Mouse (Mus musculus) 3T3-L1 (cell line): ENCODE data around the gene Metap2.
A peak's percentile ranks its signal among the peaks of the same experiment; 100 is the strongest.

ENCODE experiments used
- DNase-seq: peaks from one replicate; pipeline ENCODE4 v3.0.0-alpha.2; 2015; ENCODE audit warnings: low read depth, low spot score

The Metap2 gene

DNA sequence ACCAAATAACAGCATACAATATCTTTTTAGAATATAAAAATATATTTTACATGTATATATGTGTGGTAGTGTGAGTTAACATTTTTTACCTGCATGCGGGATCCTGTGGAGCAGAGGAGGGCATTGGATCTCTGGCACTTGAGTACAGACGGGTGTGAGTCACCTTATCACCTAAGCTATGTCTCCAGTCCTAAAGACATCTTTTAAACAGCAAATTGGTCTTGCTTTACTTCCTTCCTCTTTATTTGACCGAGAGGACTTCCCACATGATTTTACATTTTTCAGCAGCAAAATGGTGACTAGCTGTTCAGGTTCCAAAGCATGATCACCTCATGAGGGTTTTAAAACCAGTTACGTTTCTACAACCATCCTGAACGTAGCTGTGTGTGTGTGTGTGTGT lies 14.4 kb upstream of the Metap2 start:
- DNase-seq = no peak

DNA sequence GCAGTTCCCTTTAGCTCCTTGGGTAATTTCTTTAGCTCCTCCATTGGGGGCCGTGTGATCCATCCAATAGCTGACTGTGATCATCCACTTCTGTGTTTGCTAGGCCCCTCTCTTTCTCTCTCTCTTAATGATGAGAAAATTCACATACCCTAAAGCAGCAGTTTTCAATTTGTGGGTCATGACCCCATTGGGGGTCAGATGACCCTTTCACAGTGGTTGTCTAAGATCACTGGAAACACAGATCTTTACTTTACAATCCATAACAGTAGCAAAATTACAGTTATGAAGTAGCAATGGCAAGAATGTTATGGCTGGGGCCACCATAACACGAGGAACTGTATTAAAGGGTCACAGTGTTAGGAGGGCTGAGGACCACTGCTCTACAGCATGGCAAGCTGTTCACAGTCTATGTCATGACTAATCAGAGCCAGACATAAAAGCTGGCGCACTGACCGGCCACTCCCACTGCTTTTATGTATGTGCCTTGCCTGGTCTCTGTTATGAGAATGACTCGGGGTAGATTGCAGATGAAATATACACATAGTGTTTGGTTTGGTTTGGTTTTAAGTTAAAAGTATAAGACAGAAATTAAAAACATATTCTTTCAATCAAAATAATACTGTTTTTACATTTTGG lies 13.0 kb upstream of the Metap2 start:
- peak; percentile 53 for DNase-seq

DNA sequence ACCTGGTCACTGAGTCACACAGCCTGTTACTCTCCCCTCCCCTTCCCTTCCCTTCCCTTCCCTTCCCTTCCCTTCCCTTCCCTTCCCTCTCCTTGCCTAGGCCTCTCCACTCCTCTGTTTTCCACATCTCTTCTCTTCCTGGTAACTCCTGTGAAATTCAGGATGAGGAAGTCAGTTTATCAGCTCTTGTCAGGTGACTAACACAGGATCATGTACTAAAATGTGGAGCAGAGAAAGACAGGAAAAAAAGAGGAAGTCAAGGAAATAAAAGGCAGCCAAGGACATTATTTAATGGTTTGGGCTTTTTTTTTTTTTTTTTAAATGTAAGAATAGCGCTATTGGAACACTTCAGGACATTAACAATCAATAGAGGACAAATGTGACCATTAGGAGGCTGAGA lies 12.1 kb upstream of the Metap2 start:
- DNase-seq = no peak

DNA sequence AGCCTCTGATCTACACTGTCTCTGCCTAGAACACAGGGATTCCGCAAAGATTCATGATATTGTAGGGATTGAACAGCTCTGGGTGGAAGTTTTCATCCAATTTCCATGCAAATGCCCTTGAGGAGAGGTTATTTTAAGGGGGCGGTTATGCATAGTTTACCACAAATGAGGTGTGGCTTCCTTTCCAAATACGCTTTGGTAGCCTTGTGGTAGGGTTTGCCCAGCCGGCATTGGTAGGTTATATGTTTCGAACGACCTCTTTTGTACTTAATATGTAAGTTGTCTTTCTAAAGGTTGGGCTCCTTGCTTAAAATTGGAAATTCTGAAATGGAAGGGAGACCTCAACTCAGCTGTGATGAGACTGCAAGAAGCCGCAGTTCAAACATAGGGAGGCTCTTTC lies 11.6 kb upstream of the Metap2 start:
- no peak for DNase-seq

DNA sequence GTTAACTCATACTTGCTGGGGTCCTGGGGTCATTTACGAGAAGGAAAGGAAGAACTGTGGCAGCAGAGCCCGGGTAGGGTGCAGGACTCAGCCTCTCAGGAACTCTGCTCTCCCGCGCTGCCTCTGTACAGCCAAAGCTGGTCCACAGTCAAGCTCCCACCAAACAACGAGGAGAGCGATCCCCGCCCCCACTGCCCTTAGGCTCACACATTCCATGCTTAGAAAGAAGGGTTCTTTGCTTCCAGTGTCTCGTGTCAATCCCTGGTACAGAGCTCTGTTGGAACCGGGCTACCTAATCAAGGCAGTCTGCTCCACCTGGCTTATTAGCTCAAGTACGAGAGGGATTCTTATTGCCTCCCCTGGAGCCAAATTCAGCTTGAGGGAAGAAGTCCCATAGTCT lies 10.5 kb upstream of the Metap2 start:
- DNase-seq = no peak

DNA sequence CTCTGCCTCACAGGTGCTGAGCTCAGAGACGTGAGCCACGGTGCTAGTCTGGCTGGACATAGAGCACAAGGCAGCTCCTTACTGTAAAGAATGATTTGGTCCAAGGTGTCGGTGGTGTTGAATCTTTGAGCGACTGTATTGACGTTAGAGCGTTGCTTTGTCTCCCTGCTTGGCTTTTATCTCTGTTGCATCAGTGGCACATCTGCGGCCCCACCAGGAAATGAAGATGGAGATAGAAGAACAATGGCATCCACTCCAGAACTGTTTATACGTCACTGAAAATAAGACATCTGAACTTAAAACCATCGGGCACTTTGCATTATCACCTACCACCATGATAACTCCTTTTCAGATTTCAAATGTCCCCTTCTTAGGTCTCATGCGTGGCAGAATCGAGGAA lies 3.0 kb upstream of the Metap2 start:
- no peak for DNase-seq

DNA sequence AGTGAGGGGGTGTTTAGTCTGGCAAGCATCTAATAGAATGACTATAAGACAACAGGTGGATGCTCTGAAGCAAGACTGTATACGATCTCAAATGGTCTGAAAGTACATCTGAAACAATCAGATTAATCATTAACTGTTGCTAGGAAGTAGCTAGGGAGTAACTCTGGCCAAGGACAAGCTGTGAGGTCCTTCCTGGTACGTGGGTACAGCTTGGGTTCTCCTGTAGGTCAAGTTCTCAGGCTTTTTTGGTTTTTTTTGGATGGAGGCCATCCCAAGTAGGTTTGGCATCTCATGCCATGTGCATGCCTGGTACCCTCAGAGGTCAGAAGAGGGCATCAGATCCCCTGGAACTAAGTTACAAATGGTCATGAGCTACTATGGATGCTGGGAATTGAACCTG lies 2.4 kb upstream of the Metap2 start:
- DNase-seq = peak; percentile 20

DNA sequence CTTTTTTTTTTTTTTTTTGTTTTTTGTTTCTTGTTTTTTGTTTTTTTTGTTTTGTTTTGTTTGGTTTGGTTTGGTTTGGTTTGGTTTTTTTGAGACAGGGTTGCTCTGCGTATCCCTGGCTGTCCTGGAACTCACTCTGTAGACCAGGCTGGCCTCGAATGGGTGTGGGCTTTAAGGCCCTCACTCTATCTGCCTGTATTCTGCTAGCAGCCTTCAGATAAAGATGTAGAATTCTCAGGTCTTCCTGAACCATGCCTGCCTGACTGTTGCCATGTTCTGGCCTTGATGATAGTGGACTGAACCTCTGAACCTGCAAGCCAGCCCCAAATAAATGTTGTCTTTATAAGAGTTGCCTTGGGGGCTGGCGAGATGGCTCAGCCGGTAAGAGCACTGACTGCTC lies 4.3 kb downstream of the Metap2 start:
- no peak for DNase-seq

DNA sequence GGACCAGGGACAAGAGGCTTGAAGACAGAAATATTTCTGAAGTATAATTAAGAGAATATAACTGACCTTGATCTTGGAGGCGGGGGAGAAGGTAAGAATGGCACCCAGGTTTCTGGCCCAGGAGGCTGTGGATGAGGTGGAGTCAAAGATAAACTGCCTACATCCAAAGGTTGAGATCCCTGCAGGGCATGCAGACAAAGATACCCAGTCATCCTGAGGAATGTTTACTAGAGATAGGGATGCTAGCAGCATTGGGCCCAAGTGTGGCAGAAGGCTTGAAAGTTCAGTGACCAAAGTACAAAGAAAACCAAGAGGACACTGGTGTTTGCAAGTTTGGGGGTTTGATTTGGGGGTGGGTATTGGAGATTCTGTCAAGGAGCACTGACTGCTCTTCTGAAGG lies 5.9 kb downstream of the Metap2 start:
- DNase-seq = no peak

DNA sequence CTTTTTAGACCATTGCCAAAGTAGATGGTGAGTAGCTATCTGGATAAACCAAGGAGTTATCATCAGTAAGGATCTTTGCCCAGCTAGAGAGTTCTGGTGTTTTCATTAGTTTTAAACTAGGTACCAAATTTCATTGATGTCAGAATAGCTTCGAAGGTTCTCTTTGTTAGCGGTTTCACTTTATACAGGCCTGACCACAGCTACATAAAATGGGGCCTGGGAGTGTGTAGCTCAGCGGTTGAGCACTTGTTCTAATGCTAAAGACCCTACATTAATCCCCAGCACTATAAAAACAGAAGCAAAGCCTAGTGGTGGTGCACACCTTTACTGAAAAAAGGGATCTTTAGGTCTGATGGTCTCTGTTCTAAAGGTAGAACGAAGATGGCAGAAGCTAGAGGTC lies 6.3 kb downstream of the Metap2 start:
- no peak for DNase-seq

DNA sequence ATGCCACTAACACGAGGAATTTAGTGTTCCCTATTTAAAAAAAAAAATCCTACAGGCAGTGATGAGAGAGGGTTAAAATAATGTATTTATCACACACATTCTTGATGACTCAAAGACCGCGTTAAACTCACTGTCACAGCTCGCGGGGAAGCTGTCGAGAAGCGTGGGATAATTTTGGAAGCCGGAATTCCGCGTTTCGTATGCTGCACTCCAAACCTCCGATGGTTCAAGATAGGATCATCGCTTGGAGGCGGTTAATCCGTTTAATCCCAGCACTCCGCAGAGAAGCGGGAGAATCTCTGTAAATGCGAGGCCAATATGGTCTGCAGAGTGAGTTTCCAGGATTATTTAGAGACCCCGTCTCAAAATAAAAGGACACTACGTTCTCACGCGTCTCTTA lies 6.9 kb downstream of the Metap2 start:
- peak; percentile 71 for DNase-seq

DNA sequence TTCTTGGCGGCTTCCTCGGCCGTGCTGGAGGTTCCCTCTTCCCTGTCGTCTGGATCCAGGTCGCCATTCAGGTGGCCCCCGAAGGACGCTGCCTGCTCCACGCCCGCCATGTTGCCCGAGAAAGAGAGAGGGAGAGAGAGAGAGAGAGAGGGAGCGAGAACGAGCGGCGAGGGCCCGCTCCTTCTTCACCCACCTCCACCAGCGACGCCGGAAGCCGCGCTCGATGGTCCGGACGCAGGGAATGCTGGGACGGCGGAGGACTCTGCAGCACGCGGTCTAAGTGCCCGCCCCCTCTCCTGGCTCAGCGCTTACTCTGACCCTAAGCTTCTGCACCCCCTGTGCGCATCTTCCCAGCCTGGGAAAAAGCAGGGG lies 7.3 kb downstream of the Metap2 start:
- DNase-seq = peak; percentile 86

DNA sequence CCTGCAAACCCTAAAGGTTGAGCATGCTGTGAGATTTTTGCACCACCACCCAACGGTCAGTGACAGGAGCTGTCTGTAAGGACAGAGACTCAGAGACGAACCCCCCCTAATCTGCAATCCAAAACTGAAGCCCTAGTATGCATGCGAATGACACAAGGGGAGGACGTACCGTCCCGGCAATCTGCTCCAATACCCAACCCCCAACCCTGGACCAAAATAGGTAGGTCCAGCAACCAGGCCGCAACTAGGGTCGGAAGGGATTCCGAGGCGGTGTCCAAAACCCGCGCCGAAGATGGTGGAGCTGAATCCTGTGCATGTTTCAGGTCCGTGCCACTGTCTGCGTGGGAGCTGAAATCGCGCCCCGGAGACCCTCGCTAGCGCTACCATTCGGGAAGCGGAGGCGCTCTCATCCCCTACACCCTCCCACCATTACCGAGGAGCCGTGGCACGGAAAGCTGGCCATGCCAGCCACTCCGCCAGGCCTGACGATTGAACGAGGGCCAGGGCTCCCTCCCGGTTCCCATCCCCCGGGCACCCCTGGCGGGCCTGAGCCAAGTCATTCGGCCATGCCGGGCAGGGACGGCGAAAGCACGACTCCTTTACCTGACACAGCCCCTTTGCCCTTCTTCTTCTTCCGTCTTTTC lies 7.8 kb downstream of the Metap2 start:
- peak; percentile 38 for DNase-seq

DNA sequence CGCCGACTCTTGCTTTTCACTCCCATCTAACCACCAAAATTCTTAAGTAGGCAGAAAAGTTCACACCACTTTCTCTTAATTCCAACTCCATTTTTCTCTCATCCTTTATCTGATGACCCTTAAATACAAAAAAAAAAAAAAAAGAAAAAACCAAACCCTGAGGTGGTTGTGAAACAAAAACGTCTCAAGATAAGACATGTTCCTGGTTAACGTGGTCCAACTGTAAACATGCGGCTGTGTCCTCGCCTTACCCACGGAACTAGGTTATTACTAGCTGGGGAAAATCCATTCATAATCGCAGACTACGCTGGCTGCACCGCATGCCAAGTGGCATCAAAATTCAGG lies 8.3 kb downstream of the Metap2 start:
- DNase-seq = no peak

DNA sequence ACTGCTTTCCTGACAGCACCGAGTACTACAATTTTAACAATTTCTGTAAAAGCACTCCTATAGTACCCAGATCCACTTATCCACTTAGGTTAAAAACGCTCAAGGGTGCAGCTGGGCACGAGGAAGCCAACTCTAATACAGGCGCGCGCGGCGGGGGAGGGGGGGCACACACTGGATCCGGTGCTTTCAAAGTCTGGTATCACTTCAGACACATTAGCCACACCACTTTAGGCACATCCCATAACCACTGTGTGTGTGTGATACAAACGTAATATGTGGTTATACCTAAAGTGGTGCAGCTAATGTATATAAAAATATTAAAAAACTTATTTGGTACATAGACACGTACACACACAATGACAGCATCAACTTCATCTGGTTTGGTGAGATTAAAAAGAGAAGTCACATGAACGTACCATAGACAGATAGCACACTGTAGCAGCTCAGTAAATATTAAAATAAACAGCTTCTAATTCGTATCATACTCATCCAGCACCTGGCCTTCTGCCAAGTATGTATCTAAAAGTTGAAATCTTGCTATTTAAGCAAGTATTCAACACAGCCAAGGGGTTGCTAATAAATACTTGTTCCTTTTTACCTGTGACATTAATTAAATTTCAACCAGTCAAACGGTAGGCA lies 10.9 kb downstream of the Metap2 start:
- no peak for DNase-seq

DNA sequence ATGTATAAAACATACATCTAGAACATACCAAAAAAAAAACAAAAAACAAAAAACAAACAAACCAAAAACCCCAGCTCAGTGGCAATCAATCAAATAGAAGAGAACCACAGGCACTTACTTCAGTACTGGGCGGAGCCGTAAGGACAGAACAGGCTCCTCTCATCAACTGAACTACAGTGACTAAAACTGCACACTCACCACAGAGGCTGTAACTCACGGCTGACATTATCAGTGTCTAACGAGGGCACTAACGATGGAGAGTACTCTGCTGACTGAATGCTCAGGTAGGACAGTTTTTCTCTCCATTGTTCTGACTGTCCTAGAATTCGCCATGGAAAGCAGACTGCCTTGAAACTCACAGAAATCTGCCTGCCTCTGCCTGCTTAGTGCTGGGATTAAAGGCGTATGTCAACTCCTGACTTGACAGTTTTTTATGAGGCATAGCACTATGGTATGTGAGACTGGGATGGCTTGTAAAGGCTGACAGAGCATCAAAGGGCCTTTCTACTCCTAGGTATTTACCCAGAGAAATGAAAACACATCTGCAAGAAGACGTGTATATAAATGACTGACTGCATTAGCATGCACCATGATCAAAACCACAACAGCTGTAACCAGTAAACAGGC lies 14.0 kb downstream of the Metap2 start:
- DNase-seq = no peak

DNA sequence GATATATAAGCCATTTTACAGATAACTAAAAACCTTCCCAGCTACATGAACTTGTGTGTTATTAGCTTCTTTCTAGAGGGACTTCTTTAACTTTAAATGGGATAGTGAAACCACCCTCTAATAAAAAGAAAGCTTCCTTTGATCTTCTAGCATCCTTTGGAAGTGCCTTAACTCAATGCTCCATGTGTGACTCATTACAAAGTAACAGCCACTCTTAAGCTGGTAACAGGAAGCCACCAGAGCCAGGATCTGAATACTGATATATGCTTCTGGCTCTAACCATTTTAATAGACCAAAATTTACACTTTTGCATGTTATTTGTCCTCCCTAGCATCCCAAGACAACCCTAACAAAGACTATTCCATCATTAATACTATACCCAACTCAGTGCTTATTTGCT lies 15.0 kb downstream of the Metap2 start:
- peak; percentile 12 for DNase-seq

DNA sequence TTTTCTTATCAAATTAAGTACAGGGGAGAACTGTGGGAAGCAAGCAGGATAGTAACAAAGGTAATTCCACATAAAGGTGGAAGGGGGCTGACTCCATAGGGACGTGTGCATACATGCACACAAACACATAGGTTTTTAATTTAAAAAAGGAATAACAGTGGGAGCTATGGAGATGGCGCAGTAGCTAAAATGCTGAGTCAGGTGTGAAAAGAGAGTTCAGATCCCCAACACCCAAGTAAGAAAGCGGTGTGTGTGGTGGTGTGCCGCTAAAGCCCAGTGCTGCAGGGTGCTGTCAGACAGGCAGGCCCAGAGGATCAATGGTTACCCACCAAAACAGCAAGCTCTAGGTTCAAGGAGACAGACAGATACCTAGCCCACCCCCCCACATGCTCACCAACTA lies 18.2 kb downstream of the Metap2 start:
- no peak for DNase-seq

DNA sequence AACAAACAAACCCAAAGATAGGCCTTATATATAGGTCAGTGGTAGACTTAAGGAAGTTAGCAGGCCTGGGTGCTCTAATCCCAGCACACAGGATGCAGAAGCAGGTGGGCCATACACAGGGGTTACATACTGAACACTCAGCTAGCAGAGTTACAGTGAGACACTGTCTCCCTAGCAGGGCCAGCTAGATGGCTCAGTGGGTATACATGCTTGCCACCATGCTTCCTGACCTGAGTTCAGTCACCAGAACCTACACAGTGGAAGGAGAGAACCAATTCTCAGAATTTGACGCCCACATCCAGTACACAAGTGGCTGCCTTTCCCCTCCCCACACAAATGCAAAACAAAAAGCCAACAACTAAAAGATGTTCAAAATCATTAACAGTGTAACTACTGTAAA lies 20.1 kb downstream of the Metap2 start:
- no peak for DNase-seq

DNA sequence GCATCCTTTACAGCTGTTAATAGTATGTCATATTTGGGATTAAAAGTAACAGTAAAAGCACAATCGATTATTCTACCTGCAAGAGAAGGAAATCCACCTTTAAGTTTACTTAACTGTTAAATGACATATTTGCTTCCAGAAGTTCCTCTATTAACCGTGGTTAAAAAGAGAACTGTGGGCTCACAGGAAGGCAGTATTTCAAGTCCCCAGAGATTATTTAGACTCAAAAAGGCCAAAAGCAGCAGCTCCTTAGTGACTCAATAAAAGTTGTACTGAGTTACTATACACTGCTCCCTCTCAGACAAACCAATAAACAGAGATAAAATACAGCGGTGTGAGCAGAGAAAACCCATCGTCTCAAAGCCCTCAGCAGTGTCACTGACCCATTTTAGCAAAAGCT lies 28.0 kb downstream of the Metap2 start:
- no peak for DNase-seq

DNA sequence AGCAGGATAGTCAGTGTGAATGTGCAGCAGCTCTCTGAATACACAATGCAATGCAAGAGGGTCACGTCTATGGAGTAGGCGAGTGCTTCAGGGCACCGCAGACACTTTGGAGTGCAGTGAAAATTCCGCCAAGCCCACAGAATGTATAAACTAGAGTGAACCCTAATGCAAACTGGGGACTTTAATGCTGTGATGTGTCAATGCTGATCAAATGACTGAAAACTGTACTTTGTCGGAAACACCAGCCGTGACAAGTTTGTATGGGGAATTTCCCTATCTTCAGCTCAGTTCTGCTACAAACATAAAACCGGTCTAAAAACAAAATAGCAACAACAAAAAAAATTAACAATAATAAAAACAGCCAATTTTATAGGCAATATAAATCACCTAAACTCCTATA lies 28.5 kb downstream of the Metap2 start:
- no peak for DNase-seq

DNA sequence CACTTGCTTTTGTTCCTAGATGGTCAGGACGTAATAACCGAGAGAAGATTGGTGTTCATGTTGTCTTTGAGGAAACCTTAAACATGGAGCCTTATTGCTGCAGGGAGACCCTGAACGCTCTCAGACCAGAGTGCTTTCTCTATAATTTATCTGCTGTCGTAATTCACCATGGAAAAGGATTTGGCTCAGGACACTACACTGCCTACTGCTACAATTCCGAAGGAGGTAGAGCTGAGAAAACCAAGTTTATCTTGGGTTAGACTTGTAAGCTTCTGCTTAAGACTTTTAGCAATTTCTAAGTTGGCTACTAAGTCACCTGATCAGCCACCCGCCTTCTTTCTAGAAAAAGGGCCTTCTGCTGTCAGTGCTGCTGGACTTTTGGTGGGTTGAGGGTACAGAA lies 40.8 kb downstream of the Metap2 start:
- DNase-seq = no peak

DNA sequence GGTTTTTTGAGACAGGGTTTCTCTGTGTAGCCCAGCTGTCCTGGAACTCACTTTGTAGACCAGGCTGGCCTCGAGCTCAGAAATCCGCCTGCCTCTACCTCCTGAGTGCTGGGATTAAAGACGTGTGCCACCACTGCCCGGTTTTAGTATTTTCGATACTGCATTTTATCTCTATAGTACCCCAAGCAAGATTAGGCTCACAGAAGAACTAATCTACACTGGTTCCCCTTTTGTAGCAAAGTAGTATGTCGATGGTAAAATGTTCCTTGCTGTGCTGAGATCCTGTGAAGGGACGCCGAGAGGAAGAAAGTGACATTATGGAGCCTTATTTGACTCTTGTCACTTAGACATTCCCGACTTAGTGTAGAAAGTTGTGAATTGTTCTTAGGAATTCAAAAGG lies 41.8 kb downstream of the Metap2 start:
- DNase-seq = no peak
